Mouse (Mus musculus) liver, embryonic 14.5 days (tissue): Measurements from ENCODE around the gene Asl. TPM values are rescaled to one million over a fixed set of nuclear protein-coding genes. Genes with fewer than 3 reads are reported as not detected.

ENCODE experiments used
- ATAC-seq: fragments of 200-750 bp; cut with Nextera tagmentation; 2 replicates; pipeline ENCODE4 v1.8.0; 2017; ENCODE audit warnings: moderate number of reproducible peaks, mild to moderate bottlenecking, moderate library complexity; ENCODE audit not compliant: insufficient read depth
- DNase-seq, 3 experiments: peaks; one replicate each; pipeline ENCODE4 v3.0.0-alpha.2; 2012 to 2013; ENCODE audit warnings: low read depth in 3 of 3, low spot score in 3 of 3
- H3K27ac ChIP-seq: fragments of 300-500 bp; sonication (generic); 2 replicates; pipeline ENCODE4 v1.5.1; 2014; ENCODE audit warnings: moderate library complexity, mild to moderate bottlenecking, control low read depth, inconsistent platforms
- H3K27me3 ChIP-seq: fragments of 300-500 bp; sonication (generic); 2 replicates; pipeline ENCODE4 v1.6.1; 2014; ENCODE audit warnings: mild to moderate bottlenecking, low read length, moderate library complexity; ENCODE audit not compliant: control insufficient read depth, insufficient read depth
- H3K36me3 ChIP-seq: fragments of 300-500 bp; sonication (generic); replicated peaks from 2 replicates; pipeline ENCODE4 v1.6.1; 2014; ENCODE audit warnings: low read depth; ENCODE audit not compliant: control insufficient read depth, insufficient read depth
- H3K4me1 ChIP-seq, 2 experiments: fragments of 200-500 bp in 1 of 2; fragments of 300-500 bp in 1 of 2; sonication (generic) in 1 of 2; replicated peaks; 2 replicates each; pipeline ENCODE4 v1.6.1; 2012 to 2014; ENCODE audit warnings: antibody characterized with exemption in 1 of 2, inconsistent platforms in 1 of 2, low read length in 1 of 2; ENCODE audit not compliant: control insufficient read depth in 2 of 2, insufficient read depth in 2 of 2
- H3K4me2 ChIP-seq: fragments of 300-500 bp; sonication (generic); 2 replicates; pipeline ENCODE4 v1.6.1; 2014; ENCODE audit warnings: low read depth, mild to moderate bottlenecking, control low read depth, moderate library complexity
- H3K4me3 ChIP-seq, 2 experiments: fragments of 200-500 bp in 1 of 2; fragments of 300-500 bp in 1 of 2; sonication (generic) in 1 of 2; 2 replicates each; pipeline ENCODE4 v1.5.1; 2012 to 2014; ENCODE audit warnings: low read depth in 2 of 2, low read length in 2 of 2, mild to moderate bottlenecking in 2 of 2, control low read depth in 1 of 2, inconsistent platforms in 1 of 2, moderate library complexity in 1 of 2; ENCODE audit not compliant: insufficient read depth in 1 of 2
- H3K9ac ChIP-seq: fragments of 300-500 bp; sonication (generic); replicated peaks from 2 replicates; pipeline ENCODE4 v1.6.1; 2014; ENCODE audit warnings: mild to moderate bottlenecking, control low read depth, moderate library complexity
- H3K9me3 ChIP-seq: fragments of 300-500 bp; sonication (generic); 2 replicates; pipeline ENCODE4 v1.6.1; 2016; ENCODE audit warnings: low read length, mixed read lengths; ENCODE audit not compliant: control insufficient read depth
- CTCF ChIP-seq: IDR thresholded peaks from 2 replicates; pipeline ENCODE4 v1.5.1; 2016; ENCODE audit warnings: antibody characterized with exemption, low read depth, control low read depth
- EP300 ChIP-seq: IDR thresholded peaks from 2 replicates; pipeline ENCODE4 v1.6.1; 2016; ENCODE audit warnings: antibody characterized with exemption, low read depth
- WGBS: fragments of 180-500 bp; shearing (Covaris S2); extraction: QIAGEN DNeasy Blood & Tissue Kit; methylation state at CpG from one replicate; pipeline ENCODE4 v1.1.7; 2014; ENCODE audit not compliant: insufficient replicate concordance; 5-methylcytosine and 5-hydroxymethylcytosine counted together
- polyA plus RNA-seq, 2 experiments: library from polyadenylated mRNA; depleted of rRNA in 1 of 2; stranded (reverse) in 1 of 2; unstranded in 1 of 2; fragments of >200 nt; fragmentation: Nextera tagmentation in 1 of 2; extraction: Ambion mirVana in 1 of 2; gene quantifications; 2 replicates each; pipeline versions ENCODE4 v1.2.1 to v1.2.3; 2012 to 2014

Gene Asl
- polyA plus RNA-seq (2012; rRNA removed): 26.1 and 30.4 TPM in 2 replicates
- polyA plus RNA-seq (2014; fragmentation: Nextera tagmentation; extraction: Ambion mirVana): 39.8 and 47.3 TPM in 2 replicates

DNA sequence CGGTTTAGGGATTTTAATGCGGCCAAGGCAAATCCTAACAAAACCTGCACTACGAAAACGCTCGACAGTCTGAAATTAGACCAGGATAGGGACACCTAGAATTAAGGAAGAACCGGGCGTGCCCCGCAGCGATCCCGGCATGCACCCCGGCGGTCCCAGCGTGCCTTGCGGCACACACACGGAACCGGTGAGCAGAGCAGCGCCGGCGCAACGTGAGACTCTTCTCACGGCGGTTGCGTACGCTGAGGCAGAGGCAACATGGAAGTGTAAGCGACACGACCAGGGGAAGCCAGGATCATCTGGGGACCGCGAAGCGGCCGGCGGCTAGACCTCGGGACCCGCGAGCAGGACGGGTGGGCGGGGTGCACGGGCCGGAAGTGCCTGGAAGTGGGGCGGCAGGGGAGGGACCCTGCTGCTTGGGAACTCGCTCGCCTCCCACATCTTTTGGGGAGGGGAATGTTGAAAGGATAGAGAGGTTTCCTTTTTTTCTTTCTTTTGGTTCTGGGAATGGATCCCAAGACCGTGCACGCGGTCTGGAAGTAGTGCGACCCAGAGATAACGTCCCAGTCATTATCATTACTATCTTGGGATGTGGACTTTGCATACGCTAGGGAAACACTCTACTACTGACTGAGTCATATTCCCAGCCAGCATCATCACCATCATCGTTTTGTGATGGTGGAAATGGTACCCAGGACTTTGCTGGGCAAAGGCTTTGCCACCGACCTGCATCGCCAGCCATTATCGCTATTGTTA is at the start of gene Asl, which contains the start of gene Crcp:
TSS of gene Asl (minus strand) at position 106 of the 756 bp plus-strand sequence.
TSS of gene Crcp (plus strand) at position 149 of the 756 bp plus-strand sequence.
- Histone ChIP-seq H3K36me3 (no peaks in the 10 kb centered on the region), H3K4me3 (peak within 1 kb of the TSS; percentile 92 to 96), H3K9me3 (no peaks in the 10 kb centered on the region), H3K27me3 (no peaks in the 10 kb centered on the region), H3K27ac (peak within 1 kb of the TSS; percentile 80), H3K4me1 (peaks cover 6 to 22% of the 10 kb centered on the region in 2 experiments), H3K4me2 (peak within 1 kb of the TSS; percentile 87), H3K9ac (peak within 1 kb of the TSS; percentile 91)
- WGBS: 2% methylated on average over 51 of the region's 51 CpGs
- TF ChIP-seq CTCF (no peak), EP300 (no peak)
- DNase-seq: peak; percentile 65 to 69 (median 66)
- ATAC-seq: peak; percentile 81

GRCm38 (mm10) chr5:130078834-130079156 is 49.7 kb upstream of the Asl start:
- 44% methylated on average over 6 of the region's 6 CpGs for WGBS

DNA sequence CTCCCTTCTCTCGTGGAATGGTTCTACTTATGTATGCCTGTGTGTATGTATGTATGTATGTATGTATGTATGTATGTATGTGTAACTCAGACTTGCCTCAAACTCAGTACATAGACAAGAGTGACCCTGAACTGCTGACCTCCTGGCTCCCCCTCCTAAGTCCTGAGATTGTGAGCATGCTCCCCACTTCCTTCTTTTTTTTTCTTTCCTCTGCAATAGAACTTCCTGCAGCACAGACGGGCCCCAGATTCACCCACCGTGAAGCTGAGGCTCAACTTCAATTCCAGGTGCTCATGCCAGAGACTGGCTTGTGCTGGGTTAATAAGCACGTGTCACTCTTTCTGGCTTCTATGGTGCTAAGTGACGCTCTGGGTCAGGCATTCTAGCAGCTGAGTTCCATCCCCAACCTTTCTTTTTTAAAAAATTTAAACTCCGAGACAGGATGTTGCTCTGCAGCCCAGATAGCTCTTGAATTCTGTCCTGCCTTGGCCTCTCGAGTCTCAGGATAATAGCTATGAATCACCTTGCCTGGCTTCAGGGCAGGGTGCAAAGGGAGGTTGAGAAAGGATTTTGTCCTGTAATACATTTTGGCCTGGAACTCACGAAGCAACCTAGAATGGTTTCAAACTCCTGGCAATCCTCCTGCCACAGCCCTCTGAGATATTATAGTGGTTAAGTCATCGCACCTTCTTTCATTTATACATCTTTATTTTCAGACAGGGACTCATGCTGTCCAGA is 49.2 kb upstream of the Asl start:
- peaks cover 2 to 13% of the 10 kb centered on the region in 2 experiments; a peak in 3 of 4 replicates for H3K4me1 ChIP-seq
- no peak overlapping the region for H3K9ac ChIP-seq
- no peak overlapping the region for H3K27ac ChIP-seq
- no peak for DNase-seq
- peak overlapping the region; percentile 98; the same call in 1 of the 2 replicates for H3K4me2 ChIP-seq
- WGBS: 52% methylated on average over 9 of the region's 9 CpGs
- H3K9me3 ChIP-seq: peaks cover 4% of the 10 kb centered on the region; the same call in 1 of the 2 replicates
- ATAC-seq: no peak
- no peaks in the 10 kb centered on the region for H3K27me3 ChIP-seq
- H3K4me3 ChIP-seq: no peak overlapping the region; a peak in 1 of 4 replicates
- TF ChIP-seq CTCF (no peak), EP300 (no peak)
- peaks cover 3% of the 10 kb centered on the region for H3K36me3 ChIP-seq

More at GRCm38 (mm10) chr5:130078834-130079156, 49.7 kb upstream of the Asl start:
- H3K9me3 ChIP-seq: peaks cover 4% of the 10 kb centered on the region; the same call in 1 of the 2 replicates
- peak overlapping the region; percentile 37 to 81 for H3K4me3 ChIP-seq
- ATAC-seq: peak; percentile 1; the same call in 1 of the 2 replicates
- no peak for TF ChIP-seq CTCF
- H3K27me3 ChIP-seq: no peaks in the 10 kb centered on the region
- H3K36me3 ChIP-seq: peaks cover 3% of the 10 kb centered on the region
- DNase-seq: no peak
- H3K9ac ChIP-seq: peak overlapping the region; percentile 38; the same call in 1 of the 2 replicates
- peaks cover 2 to 13% of the 10 kb centered on the region in 2 experiments; a peak in 3 of 4 replicates for H3K4me1 ChIP-seq
- peak overlapping the region; percentile 98 for H3K4me2 ChIP-seq
- H3K27ac ChIP-seq: no peak overlapping the region

DNA sequence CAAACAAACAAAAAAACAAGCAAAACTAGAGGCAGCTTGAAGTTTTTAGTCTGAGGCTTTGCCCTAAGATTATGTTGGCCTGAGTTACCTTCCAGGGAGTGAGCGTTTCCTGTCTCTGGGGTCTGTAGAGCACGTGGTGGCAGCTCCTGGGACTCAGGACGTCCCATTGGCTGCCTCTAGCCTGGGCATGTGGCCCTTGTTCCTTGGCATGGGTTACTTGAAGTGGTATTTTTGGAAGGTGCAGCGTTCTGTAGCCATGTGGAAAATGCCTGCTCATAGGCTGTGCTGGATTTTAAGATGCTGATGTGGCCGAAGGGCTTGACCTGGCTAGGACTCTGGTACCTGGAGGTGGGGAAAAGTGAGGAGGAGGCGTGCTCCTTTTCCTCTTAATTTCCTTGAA is 47.3 kb upstream of the Asl start:
- no peak for ATAC-seq
- DNase-seq: no peak
- 52% methylated on average over 6 of the region's 6 CpGs for WGBS

More for the DNA sequence above, 47.3 kb upstream of the Asl start:
- Histone ChIP-seq H3K9ac (no peak overlapping the region), H3K4me1 (peaks cover 2 to 13% of the 10 kb centered on the region in 2 experiments; a peak in 3 of 4 replicates), H3K27me3 (no peaks in the 10 kb centered on the region), H3K9me3 (peaks cover under 1% of the 10 kb centered on the region; the same call in 1 of the 2 replicates), H3K4me2 (no peak overlapping the region), H3K4me3 (no peak overlapping the region), H3K36me3 (peaks cover under 1% of the 10 kb centered on the region; the same call in 1 of the 2 replicates), H3K27ac (no peak overlapping the region)
- TF ChIP-seq EP300: no peak
- TF ChIP-seq CTCF: no peak
